Mouse (Mus musculus) left cerebral cortex, postnatal 14 days (tissue): ENCODE measurements around the gene Serpinb6b. TPM values are rescaled to one million over a fixed set of nuclear protein-coding genes. Genes with fewer than 3 reads are reported as not detected.
A peak's percentile ranks its signal among the peaks of the same experiment; 100 is the strongest.

Experiments
- DNase-seq, 2 experiments: peaks; one replicate each; pipeline ENCODE4 v3.0.0; 2021 to 2022; ENCODE audit warnings: low spot score in 2 of 2, mixed read lengths in 1 of 2
- intact Hi-C: fragments of 180-260 bp; cut with DNase I; formaldehyde crosslinking; loops from one replicate; pipeline ENCODE4 v1.15.1; 2025
- total RNA-seq, 2 experiments: library from RNA; stranded (reverse); gene quantifications; 2 replicates each; pipeline ENCODE4 v1.2.3; 2021

The Serpinb6b gene
- total RNA-seq, 2 experiments from 2014 or later, result 2.3 to 3.7 TPM

DNA sequence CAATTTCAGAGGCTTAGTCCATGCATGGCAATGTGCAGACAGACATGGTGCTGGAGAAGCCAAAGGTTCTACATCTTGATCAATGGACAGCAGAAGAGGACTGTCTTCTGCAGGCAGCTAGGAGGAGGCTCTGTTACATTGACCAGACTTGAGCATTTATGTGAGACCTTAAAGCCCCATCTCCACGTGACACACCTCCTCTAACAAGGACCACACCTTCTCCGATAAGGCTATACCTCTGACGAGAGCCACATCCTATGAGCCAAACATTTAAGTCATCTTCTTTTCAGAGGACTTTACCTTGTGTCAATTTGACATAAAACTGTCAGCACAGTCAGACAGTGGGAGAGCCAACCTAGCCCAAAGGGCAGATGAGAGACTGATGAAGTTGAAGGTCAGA is 5.8 kb downstream of the Serpinb6b start:
- intact Hi-C loops, result no loop called here
- no peak for DNase-seq

GRCm38 (mm10) chr13:32974268-32974667 is 9.3 kb downstream of the Serpinb6b start:
- DNase-seq, result no peak
- intact Hi-C loops, result no loop called here

DNA sequence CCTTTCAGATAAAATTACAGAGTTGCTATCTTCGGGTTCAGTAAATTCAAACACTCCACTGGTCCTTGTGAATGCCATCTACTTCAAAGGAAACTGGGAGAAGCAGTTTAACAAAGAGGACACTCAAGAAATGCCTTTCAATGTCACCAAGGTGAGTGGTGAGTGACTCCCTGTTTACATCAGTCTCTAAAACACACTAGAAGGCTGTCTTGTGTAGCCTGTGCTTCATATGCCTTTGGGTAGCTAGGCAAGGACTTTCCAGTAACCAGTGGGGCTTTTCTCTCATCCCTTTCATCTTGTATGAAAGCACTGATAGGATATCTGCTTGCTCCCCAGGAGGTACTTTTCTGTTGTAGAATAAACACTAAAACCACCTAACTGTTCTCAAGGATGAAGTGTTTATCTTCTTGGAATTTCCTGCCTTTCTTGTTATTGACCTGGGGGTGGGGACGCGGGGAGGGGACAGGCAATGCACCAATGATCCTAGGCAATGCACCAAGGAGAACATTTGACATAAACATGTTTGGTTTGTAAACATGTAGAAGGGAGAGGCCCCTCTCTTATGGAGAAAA is 10.0 kb downstream of the Serpinb6b start:
- no peak for DNase-seq
- intact Hi-C loops, result no loop called here

DNA sequence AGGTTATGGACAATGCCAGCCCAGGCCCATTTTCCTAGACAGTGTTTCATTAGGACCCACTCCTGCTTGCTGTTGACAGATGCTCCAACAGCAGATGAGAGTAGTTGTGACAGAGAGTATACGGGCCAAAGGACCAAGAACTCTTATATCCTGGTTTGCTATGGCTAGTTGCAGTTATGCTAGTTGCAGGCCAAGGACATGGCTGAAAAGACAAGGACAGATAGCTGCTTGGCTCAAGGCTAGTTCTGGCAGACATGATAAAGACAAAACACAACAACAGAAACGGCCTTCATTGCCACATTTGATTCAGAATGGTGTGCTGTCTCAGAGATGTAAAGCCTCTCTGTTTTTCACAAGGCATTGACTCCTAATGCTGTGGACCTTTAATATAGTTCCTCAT is 10.7 kb downstream of the Serpinb6b start:
- intact Hi-C loops, result no loop called here
- DNase-seq, result no peak

- intact Hi-C loops, result no loop called here
- no peak for DNase-seq
Measured at GRCm38 (mm10) chr13:32982556-32983042, 17.6 kb downstream of the Serpinb6b start.

- intact Hi-C loops, result no loop called here
- no peak for DNase-seq
Measured at GRCm38 (mm10) chr13:32986256-32986655, 21.2 kb downstream of the Serpinb6b start.

DNA sequence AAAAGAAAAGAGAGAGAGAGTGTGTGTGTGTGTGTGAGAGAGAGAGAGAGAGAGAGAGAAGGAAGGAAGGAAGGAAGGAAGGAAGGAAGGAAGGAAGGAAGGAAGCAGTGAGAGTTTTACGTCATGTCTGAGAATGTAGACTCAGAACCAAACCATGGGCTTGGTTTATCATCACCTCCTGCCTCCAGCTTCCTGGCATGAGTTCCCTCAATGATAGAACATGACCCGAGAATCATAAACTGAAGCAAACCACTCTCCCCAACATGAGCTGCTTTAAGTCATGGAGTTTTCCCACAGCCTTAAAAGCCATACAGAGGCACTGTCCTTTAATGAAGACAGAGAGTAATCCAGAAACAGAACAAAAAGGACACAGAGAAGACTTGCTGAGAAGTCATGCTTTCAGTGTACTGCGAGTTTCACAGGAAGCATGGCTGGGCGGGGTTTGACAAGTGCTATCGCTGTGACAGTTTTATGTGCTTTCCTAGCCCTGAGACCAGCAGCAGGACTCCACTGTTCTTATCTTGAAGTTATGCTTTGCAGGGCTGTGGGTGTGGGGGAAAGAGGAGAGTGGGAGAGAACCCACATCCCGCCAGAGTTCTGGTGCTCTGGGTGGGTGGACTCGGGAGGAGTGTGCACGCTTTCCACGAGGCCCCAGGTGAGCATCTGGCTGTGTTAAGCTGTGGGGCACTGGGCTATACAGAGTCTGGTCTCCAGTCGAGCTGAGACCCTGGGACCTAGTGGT is 28.3 kb downstream of the Serpinb6b start:
- intact Hi-C loops, result no loop called here
- no peak for DNase-seq

DNA sequence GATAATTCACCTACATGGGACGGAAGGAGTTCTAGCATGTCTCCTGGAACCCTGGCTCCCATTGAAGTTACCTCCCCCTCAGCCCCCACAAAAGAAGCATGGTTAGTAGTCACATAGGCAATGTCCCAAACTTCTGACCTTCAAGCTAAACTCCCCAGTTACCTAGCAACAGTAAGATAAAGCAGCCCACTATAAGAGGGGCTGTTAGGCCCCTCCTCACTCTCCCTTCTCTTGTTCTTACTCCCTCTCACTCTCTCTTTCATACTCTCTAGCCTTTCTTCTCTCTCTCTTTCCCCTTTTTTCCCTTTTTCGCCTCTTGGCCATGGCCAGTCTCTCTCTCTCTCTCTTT is 28.9 kb downstream of the Serpinb6b start:
- intact Hi-C loops, result no loop called here
- DNase-seq, result no peak

DNA sequence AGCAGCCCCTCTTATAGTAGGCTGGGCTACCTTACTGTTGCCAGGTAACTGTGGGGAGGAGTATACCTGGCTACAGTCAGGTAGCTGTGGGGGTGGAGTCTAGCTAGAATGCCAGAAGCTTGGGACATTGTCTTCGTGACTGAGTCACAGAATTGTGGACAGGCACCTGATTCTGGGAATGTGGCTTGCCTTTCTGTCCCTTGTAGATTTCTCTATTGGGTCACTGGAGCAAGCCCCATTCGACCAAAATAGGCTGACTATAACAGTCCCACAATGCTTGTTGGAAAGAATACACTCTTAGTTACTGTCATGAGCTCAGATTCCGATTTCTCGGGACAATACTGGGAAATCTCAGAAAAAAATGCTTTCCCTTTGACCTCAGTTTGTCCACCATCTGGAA is 30.0 kb downstream of the Serpinb6b start:
- intact Hi-C loops, result no loop called here
- DNase-seq, result no peak

- no peak for DNase-seq
- intact Hi-C loops, result no loop called here
Measured at GRCm38 (mm10) chr13:33001341-33001740, 36.3 kb downstream of the Serpinb6b start.

DNA sequence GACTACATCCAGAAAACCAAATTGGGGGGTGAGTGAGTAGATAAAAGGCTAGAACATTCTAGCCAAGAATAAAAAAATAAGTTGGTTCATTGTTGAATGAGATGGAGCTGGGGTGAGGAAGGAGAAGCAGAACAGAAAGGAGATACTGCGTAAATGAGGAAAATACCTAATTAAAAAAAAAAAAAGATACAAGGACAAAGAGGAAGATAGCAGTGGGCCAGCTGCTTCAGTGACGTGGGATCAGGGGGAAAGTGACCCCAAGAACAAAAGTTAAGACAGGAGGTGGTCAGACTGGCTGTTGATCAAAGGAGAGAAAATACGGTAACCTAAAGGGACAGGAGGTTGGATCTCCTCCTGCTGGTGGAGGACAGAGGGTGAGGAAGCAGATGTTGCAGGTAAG is 37.9 kb downstream of the Serpinb6b start, which contains the start of gene Serpinb9:
Gene Serpinb9 (plus strand): TSS at position 301 of the 400 bp plus-strand sequence.
- intact Hi-C loops, result no loop called here
- DNase-seq, result no peak

GRCm38 (mm10) chr13:33003523-33004413 is 38.8 kb downstream of the Serpinb6b start:
- intact Hi-C loops, result no loop called here

DNA sequence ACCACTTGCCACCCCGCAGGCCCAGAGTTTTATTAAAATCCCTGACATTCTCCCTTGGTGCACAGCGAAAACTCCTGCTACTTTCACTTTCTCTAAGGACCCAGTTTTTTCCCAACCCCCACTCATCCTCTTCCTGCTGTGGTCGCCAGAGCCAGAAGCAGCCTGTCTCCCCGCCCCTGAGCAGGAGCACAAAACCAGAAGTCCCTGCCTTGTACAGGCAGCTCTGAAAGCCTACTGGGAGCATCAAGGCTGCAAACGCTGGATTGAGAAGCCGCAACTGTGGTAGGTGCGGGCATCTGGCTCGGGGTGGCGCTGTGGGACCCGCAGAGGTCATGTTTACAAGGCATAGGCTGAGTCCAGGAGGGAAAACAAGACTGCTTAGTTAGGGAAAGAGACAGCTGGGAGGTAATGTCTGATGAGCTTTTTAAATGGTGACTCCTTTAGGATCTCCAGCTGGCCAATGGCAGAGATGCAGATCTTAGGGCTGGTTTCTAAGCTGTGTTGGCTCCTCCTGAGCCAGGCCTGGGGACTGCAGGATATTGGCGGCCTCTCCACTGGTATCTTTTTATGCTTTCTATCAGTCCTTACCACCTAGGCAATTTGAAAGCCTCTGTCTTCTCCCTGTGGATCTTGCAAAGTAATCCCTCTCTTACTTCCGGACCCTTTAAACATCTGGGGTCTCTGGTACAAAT is 39.6 kb downstream of the Serpinb6b start:
- peak; percentile 78 to 84 for DNase-seq
- intact Hi-C loops, result no loop called here

More at GRCm38 (mm10) chr13:33003523-33004413, 38.8 kb downstream of the Serpinb6b start:
- DNase-seq, result no peak

DNA sequence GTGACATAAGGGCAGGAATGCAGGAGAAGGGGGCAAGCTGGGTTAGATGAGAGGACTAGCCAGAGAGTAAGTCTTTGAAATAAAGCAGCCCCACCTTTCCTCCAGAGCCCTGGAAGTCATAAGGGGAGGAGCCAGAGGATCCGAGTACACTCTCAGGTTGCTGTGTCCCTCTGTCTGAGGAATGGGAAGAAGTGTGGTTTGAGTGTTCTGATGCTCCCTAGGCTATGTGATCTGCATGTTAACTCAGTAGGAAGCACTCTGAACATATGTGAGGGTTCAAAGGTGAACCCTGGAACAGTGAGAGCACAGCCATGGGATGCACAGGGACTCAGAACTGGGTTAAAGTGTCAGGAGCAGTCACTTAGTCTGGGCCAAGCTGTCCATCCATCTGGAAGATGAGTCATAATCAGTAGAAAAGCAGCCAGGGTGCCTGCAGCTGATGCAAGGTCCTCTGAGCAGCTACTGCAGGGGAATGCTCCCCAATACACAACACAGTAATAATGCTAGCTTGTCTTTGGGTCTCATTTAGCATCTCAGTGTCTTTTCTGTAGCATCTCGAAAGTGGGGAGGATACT is 40.6 kb downstream of the Serpinb6b start:
- intact Hi-C loops, result no loop called here
- no peak for DNase-seq

- no peak for DNase-seq
- intact Hi-C loops, result no loop called here
Measured at GRCm38 (mm10) chr13:33006555-33006954, 41.5 kb downstream of the Serpinb6b start.

GRCm38 (mm10) chr13:33012395-33012794 is 47.4 kb downstream of the Serpinb6b start:
- no peak for DNase-seq

DNA sequence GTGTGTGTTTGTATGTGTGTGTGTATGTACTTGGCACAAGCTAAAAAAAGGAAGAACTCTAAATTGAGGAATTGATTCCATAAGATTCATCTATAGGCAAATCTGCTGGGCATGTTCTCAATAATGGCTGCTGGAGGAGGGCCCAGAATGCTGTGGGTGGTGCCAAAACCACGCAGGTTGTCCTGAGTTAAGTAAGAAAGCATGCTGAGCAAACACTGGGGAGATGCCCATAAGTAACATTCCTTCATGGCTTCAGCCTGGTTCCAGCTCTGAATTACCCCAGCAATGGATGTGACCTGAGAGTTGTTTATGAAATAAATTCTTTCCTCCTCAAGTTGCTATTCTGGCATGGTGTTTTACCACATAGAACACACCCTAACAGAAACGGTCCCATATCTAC is 48.3 kb downstream of the Serpinb6b start:
- peak in 1 of 2 experiments; percentile 2 for DNase-seq
- intact Hi-C loops, result no loop called here

More at GRCm38 (mm10) chr13:33012395-33012794, 47.4 kb downstream of the Serpinb6b start:
- intact Hi-C loops, result no loop called here

GRCm38 (mm10) chr13:33022371-33022770 is 57.4 kb downstream of the Serpinb6b start:
- DNase-seq, result no peak
- intact Hi-C loops, result no loop called here

DNA sequence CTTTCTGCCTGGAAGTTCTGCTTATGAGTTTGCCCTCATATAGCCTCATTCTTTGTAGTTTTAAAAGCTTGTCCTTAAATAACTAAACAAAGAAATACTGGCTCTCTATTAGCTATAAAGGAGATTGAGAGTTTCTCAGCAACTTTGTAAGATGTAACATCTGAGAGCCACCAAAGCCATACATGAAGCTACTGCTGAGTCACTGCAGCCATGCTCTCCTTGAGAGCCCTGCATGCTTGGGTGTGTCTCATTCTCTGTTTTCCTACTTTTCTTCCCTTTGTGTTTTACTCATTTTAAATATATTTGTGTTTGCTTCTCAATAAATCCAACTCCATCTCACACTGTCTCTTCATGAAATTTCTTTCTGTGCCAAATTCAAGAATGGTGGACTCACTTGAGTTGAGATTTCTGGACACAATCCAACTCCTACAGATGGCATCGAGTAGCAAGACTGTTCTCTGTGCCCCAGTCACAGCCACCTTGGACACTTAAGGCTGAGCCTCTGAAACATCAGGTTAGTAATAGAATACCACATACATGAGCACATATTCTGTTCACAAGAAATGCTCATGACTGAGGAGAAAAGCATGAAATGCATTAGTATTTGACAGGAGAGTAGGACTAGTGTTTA is 61.5 kb downstream of the Serpinb6b start:
- DNase-seq, result no peak
- intact Hi-C loops, result no loop called here
